Mouse (Mus musculus) lung, postnatal 0 days (tissue): ENCODE measurements around the gene Hamp2.

ENCODE experiments used
- CTCF ChIP-seq: IDR thresholded peaks from 2 replicates; pipeline ENCODE4 v1.5.1; 2016; ENCODE audit warnings: antibody characterized with exemption, mild to moderate bottlenecking
- EP300 ChIP-seq: IDR thresholded peaks from 2 replicates; pipeline ENCODE4 v1.6.1; 2016; ENCODE audit warnings: antibody characterized with exemption, mild to moderate bottlenecking, control low read depth

DNA sequence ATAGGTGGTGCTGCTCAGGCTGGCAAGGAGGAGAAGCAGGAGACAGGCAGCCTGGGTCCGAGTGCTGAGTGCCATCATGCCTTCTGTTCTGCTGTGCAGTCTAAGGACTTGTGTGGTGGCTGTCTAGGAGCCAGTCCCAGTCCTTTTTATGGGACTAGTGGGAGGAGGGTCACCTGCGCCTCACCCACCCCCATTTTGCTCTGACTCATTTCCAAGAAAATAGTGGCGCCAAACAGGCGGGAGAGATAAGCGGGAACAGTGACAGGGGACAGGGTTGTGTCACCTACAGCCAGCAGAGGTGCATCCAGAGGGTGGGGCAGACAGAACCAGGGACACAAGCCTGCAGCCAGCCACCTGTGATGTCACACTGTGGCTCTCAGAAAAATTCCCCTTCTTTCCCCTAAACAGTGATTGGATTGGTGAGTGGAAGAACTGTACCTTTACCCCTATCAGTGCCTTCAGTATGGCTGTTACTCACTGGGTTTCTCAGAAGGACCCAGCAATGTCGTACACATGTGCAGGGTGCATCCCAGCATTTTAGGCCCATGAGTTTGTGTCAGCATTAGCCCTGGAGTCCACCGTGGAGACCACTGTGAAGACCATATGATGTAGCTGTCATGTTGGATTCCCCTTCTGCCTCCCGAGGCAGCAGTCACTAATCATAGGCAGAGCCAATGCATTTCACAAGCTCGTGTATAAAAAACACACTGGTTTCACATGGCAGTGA, 19.6 kb upstream of the Hamp2 start, which contains the start of gene Hamp:
- no peak for TF ChIP-seq CTCF
- TF ChIP-seq EP300: no peak
